Mouse (Mus musculus) CH12.LX (cell line): Measurements from ENCODE around the gene Sptbn1. TPM values are rescaled to one million over a fixed set of nuclear protein-coding genes. Genes with fewer than 3 reads are reported as not detected.
A peak's percentile ranks its signal among the peaks of the same experiment; 100 is the strongest.

ENCODE experiments used
- DNase-seq: peaks from one replicate; pipeline ENCODE4 v3.0.0-alpha.2; 2013; ENCODE audit errors: extremely low read depth
- H3K27ac ChIP-seq: 2 replicates; pipeline ENCODE4 v1.5.1; 2012; ENCODE audit warnings: low read depth, mild to moderate bottlenecking, control low read depth, moderate library complexity; ENCODE audit not compliant: insufficient read depth
- H3K27me3 ChIP-seq: replicated peaks from 2 replicates; pipeline ENCODE3; 2012; ENCODE audit warnings: inconsistent platforms
- H3K36me3 ChIP-seq, 2 experiments: replicated peaks in 1 of 2; 2 replicates each; pipeline versions ENCODE3 to v1.6.1; 2012; ENCODE audit warnings: inconsistent platforms in 1 of 2, low read length in 1 of 2, mild to moderate bottlenecking in 1 of 2, mixed read lengths in 1 of 2, moderate library complexity in 1 of 2; ENCODE audit not compliant: control insufficient read depth in 1 of 2, insufficient read depth in 1 of 2
- H3K4me1 ChIP-seq, 2 experiments: 2 replicates each; pipeline ENCODE4 v1.6.1; 2012; ENCODE audit warnings: inconsistent platforms in 1 of 2, moderate library complexity in 1 of 2; ENCODE audit not compliant: insufficient read depth in 2 of 2, control insufficient read depth in 1 of 2
- H3K4me2 ChIP-seq: 2 replicates; pipeline ENCODE4 v1.6.1; 2012; ENCODE audit warnings: low read depth, mild to moderate bottlenecking, control low read depth; ENCODE audit not compliant: poor library complexity, insufficient read depth, severe bottlenecking
- H3K4me3 ChIP-seq, 3 experiments: fragments of 150-350 bp in 1 of 3; sonication (generic) in 1 of 3; replicated peaks in 1 of 3; 2 replicates each; pipeline versions ENCODE3 to v1.5.1; 2011 to 2012; ENCODE audit warnings: low read depth in 2 of 3, low read length in 2 of 3, mild to moderate bottlenecking in 2 of 3, moderate library complexity in 2 of 3, control low read depth in 1 of 3, improper control_type of control experiment in 1 of 3, inconsistent platforms in 1 of 3, mixed read lengths in 1 of 3; ENCODE audit not compliant: poor library complexity in 1 of 3
- H3K79me2 ChIP-seq: replicated peaks from 2 replicates; pipeline ENCODE4 v1.6.1; 2012; ENCODE audit warnings: mild to moderate bottlenecking, moderate library complexity; ENCODE audit not compliant: control insufficient read depth, poor library complexity, insufficient read depth, severe bottlenecking; ENCODE audit errors: extremely low read depth
- H3K9ac ChIP-seq: 2 replicates; pipeline ENCODE4 v1.6.1; 2012; ENCODE audit warnings: low read depth, mild to moderate bottlenecking, control low read depth, moderate library complexity; ENCODE audit not compliant: insufficient read depth
- H3K9me3 ChIP-seq: replicated peaks from 2 replicates; pipeline ENCODE3; 2012; ENCODE audit warnings: low read length, inconsistent platforms, mixed read lengths
- CHD1 ChIP-seq: IDR thresholded peaks from 2 replicates; pipeline ENCODE4 v1.6.1; 2012; ENCODE audit warnings: low read depth, low read length, improper control_type of control experiment, inconsistent platforms
- CHD2 ChIP-seq: IDR thresholded peaks from 2 replicates; pipeline ENCODE4 v1.6.1; 2011; ENCODE audit warnings: low read length, improper control_type of control experiment
- ELF1 ChIP-seq: IDR thresholded peaks from 2 replicates; pipeline ENCODE4 v1.6.1; 2014; ENCODE audit warnings: low read depth, mild to moderate bottlenecking, inconsistent platforms, low read length, improper control_type of control experiment
- HCFC1 ChIP-seq: IDR thresholded peaks from 2 replicates; pipeline ENCODE4 v1.6.1; 2012; ENCODE audit warnings: low read depth, mild to moderate bottlenecking, inconsistent platforms, low read length, improper control_type of control experiment
- JUN ChIP-seq: IDR thresholded peaks from 2 replicates; pipeline ENCODE4 v1.6.1; 2011; ENCODE audit warnings: low read depth, mild to moderate bottlenecking, low read length, improper control_type of control experiment, moderate library complexity; ENCODE audit not compliant: insufficient read depth
- JUND ChIP-seq: conservative IDR thresholded peaks from 2 replicates; pipeline ENCODE4 v1.6.1; 2011; ENCODE audit warnings: low read depth, low read length, improper control_type of control experiment
- KAT2A ChIP-seq: IDR thresholded peaks from 2 replicates; pipeline ENCODE4 v1.6.1; 2012; ENCODE audit warnings: low read length, improper control_type of control experiment, inconsistent platforms; ENCODE audit not compliant: insufficient replicate concordance
- MAX ChIP-seq: IDR thresholded peaks from 2 replicates; pipeline ENCODE4 v1.6.1; 2011; ENCODE audit warnings: low read length, improper control_type of control experiment
- MAZ ChIP-seq: IDR thresholded peaks from 2 replicates; pipeline ENCODE4 v1.6.1; 2012; ENCODE audit warnings: low read depth, mild to moderate bottlenecking, inconsistent platforms, low read length, improper control_type of control experiment, moderate library complexity
- MEF2A ChIP-seq: IDR thresholded peaks from 2 replicates; pipeline ENCODE4 v1.6.1; 2014; ENCODE audit warnings: low read depth, mild to moderate bottlenecking, inconsistent platforms, low read length, improper control_type of control experiment, borderline replicate concordance
- NELFE ChIP-seq: IDR thresholded peaks from 2 replicates; pipeline ENCODE4 v1.6.1; 2011; ENCODE audit warnings: low read depth, low read length, improper control_type of control experiment
- NRF1 ChIP-seq: IDR thresholded peaks from 2 replicates; pipeline ENCODE4 v1.6.1; 2014; ENCODE audit warnings: low read depth, mild to moderate bottlenecking, inconsistent platforms, low read length, improper control_type of control experiment, moderate library complexity
- PAX5 ChIP-seq: IDR thresholded peaks from 2 replicates; pipeline ENCODE4 v1.6.1; 2012; ENCODE audit warnings: low read length, inconsistent platforms, mixed read lengths
- POLR2A ChIP-seq: IDR thresholded peaks from 2 replicates; pipeline ENCODE4 v1.6.1; 2011; ENCODE audit warnings: low read depth, mild to moderate bottlenecking, improper control_type of control experiment, low read length
- SIN3A ChIP-seq: IDR thresholded peaks from 2 replicates; pipeline ENCODE4 v1.6.1; 2012; ENCODE audit warnings: low read length, improper control_type of control experiment, inconsistent platforms
- SMC3 ChIP-seq: IDR thresholded peaks from 2 replicates; pipeline ENCODE4 v1.6.1; 2011; ENCODE audit warnings: low read depth, low read length, improper control_type of control experiment
- TBP ChIP-seq: conservative IDR thresholded peaks from 2 replicates; pipeline ENCODE4 v1.6.1; 2011; ENCODE audit warnings: low read depth, low read length, improper control_type of control experiment
- USF1 ChIP-seq: IDR thresholded peaks from 2 replicates; pipeline ENCODE4 v1.6.1; 2014; ENCODE audit warnings: low read depth, mild to moderate bottlenecking, inconsistent platforms, low read length, improper control_type of control experiment
- ZMIZ1 ChIP-seq: IDR thresholded peaks from 2 replicates; pipeline ENCODE4 v1.6.1; 2012; ENCODE audit warnings: low read depth, mild to moderate bottlenecking, inconsistent platforms, low read length, improper control_type of control experiment
- ZNF384 ChIP-seq: IDR thresholded peaks from 2 replicates; pipeline ENCODE4 v1.6.1; 2012; ENCODE audit warnings: low read depth, low read length, improper control_type of control experiment, inconsistent platforms
- dilution Hi-C: fragments of 300-500 bp; cut with MboI; formaldehyde crosslinking; loops from 2 replicates; pipeline ENCODE4 v1.14.3; 2020; ENCODE audit warnings: low sequenced_read_pairs; ENCODE audit not compliant: extremely low pct_unique_long_range_greater_than_20kb, extremely low pct_ligation_motif_present
- in situ Hi-C: fragments of 300-500 bp; cut with MboI; formaldehyde crosslinking; loops from 3 replicates; pipeline ENCODE4 v1.14.3; 2019; ENCODE audit warnings: low sequenced_read_pairs, low pct_ligation_motif_present, low pct_unique_long_range_greater_than_20kb, mixed read lengths
- polyA plus RNA-seq: library from polyadenylated mRNA; unstranded; fragments of >175 nt; gene quantifications from 2 replicates; pipeline ENCODE4 v1.2.1, GENCODE M21; 2012; ENCODE audit warnings: low read depth; ENCODE audit not compliant: insufficient read length
- total RNA-seq, 2 experiments: library from RNA; depleted of rRNA; stranded (reverse); fragments of 300-350 nt in 1 of 2; fragments of >200 nt in 1 of 2; gene quantifications; 2 replicates each; pipeline ENCODE4 v1.2.3; 2012 to 2014

Sptbn1 gene
- total and polyA plus RNA-seq, 3 experiments: 38.2 to 54.7 (median 43.7) TPM

DNA sequence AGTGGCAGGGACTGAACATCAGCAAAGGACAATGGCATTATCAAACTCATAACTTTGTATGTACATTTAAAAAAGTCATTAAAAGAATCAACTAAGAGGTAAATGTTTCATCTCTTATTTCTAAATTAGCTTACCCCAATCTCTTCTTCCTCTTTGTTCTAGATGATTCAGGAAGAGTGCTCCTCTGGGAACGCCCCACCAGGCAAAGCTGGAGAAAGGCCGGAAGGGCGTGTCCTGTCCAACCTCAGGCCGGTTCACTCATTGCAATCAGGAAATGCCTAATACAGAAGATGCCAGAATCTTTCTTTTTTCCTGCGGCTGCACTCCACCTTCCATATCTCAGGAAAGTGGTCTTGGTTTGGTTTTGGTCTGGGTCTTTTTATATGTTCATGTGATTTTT lies 11.3 kb upstream of the Sptbn1 start:
- Histone ChIP-seq H3K9me3 (no peaks in the 10 kb centered on the region), H3K4me2 (peak overlapping the region; percentile 29; the same call in 1 of the 2 replicates), H3K4me1 (peaks cover 0 to 6% of the 10 kb centered on the region in 2 experiments; a peak in 1 of 4 replicates)
- peak; percentile 6 for DNase-seq
- TF ChIP-seq NRF1: no peak
- TF ChIP-seq PAX5: no peak
- no peak for TF ChIP-seq CHD1
- no peak for TF ChIP-seq KAT2A
- 0 out of 2 replicates have a peak, but pooled peaks have one; percentile 39 for TF ChIP-seq TBP
- no peak for TF ChIP-seq JUND
- peak; percentile 69 for TF ChIP-seq ELF1
- TF ChIP-seq SMC3: no peak
- no peak for TF ChIP-seq JUN
- no peak for TF ChIP-seq CHD2
- 0 out of 2 replicates have a peak, but pooled peaks have one; percentile 16 for TF ChIP-seq NELFE
- no peak for TF ChIP-seq ZMIZ1
- peak; percentile 37; the same call in 1 of the 2 replicates for TF ChIP-seq POLR2A
- TF ChIP-seq, all 38 proteins: peak for 4
- H3K36me3 ChIP-seq: no peaks in the 10 kb centered on the region
- no peaks in the 10 kb centered on the region for H3K79me2 ChIP-seq
- peak overlapping the region; percentile 46; the same call in 1 of the 2 replicates for H3K9ac ChIP-seq
- H3K27ac ChIP-seq: no peak overlapping the region
- H3K27me3 ChIP-seq: no peaks in the 10 kb centered on the region
- in situ Hi-C loops (no loop called here), dilution Hi-C loops (no loop called here)
- peak overlapping the region in 1 of 3 experiments; percentile 32 for H3K4me3 ChIP-seq

DNA sequence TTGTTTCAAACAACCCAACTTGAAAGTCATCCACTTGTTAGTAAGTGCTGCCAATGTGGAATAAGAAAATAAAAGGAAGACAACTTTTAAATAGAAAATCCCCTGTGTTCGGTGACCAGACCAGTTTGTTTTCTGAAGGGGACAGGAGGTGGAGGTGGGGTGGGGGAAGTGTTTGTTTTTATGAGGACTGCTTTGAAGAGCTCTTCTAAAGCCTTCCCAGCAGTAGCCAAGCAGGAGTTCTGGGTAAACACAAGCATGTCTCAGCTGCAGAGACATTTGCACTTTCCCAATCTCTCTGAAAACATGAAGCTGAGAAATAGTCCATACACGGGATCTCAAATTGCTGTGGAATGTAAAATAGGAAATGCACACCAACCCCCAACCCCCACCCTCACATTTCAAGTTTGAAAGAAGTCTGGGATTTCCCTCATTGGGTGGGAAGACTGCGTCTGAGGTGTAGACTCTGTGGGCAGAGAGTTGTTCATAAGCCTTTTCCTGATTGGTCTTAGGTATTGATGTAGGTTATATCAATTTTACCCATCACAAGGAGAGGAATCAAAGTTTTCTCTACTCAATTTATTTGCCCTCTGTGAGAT lies 7.6 kb upstream of the Sptbn1 start:
- H3K79me2 ChIP-seq: no peaks in the 10 kb centered on the region
- H3K9ac ChIP-seq: no peak overlapping the region
- in situ Hi-C loops (no loop called here), dilution Hi-C loops (no loop called here)
- no peak overlapping the region for H3K27ac ChIP-seq
- peaks cover 0 to 6% of the 10 kb centered on the region in 2 experiments; a peak in 1 of 4 replicates for H3K4me1 ChIP-seq
- H3K36me3 ChIP-seq: no peaks in the 10 kb centered on the region
- no peak overlapping the region for H3K4me3 ChIP-seq
- H3K27me3 ChIP-seq: no peaks in the 10 kb centered on the region
- DNase-seq: no peak
- no peaks in the 10 kb centered on the region for H3K9me3 ChIP-seq
- TF ChIP-seq HCFC1: no peak
- no peak for TF ChIP-seq ZMIZ1
- no peak for TF ChIP-seq MAX
- TF ChIP-seq USF1: no peak
- TF ChIP-seq MEF2A: no peak
- TF ChIP-seq MAZ: no peak
- TF ChIP-seq JUND: no peak
- TF ChIP-seq NELFE: no peak
- TF ChIP-seq NRF1: no peak
- TF ChIP-seq ZNF384: no peak
- no peak for TF ChIP-seq SMC3
- TF ChIP-seq ELF1: no peak
- TF ChIP-seq SIN3A: no peak
- TF ChIP-seq TBP: no peak
- no peak for TF ChIP-seq JUN
- H3K4me2 ChIP-seq: no peak overlapping the region
